ENCODE assay signal across 15 mouse cellular contexts in the genomic region with DNA sequence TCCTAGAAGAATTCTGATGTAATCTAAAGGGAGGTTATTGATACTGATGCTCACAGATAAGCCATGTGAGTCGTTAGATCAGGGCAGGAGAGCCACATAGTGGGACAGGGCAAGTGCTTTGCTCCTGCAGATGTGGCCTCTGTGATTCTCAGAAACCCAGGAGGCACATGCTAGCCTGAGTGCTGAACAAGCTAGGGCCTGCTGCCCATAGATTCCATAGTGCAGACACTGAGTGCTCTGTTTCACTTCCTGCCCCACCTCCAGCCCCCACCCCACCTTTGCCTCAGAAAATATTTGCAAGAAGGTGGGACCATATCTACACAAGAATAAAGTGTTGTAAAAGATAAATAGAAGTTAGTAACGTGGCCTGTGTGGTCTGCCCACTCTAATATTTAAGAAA.
"Had no signal": no experiment of that assay in that cellular context is flagged by ENCODE, and none has a peak within 500 bp of the region (broad histone marks: within the 10 kb centered on the region; RNA-seq: fewer than 3 reads in every experiment).

No protein-coding gene starts in this region.

- H3K27ac ChIP-seq: kidney, postnatal 0 days; liver, embryonic 12.5 days; macrophage; midbrain, embryonic 15.5 days; neural tube, embryonic 12.5 days had no signal

- DNase-seq: kidney, adult 9 months; kidney, postnatal 36 days; layer of hippocampus, adult 9-11 months; layer of hippocampus, postnatal 36 days; lung, postnatal 14 days; thymus, adult 18-20 months; thymus, postnatal 25 days had no signal

- H3K9ac ChIP-seq: liver, embryonic 12.5 days; midbrain, embryonic 15.5 days; neural tube, embryonic 12.5 days had no signal

- ATAC-seq: intestine, embryonic 16.5 days; liver, embryonic 12.5 days; midbrain, embryonic 15.5 days had no signal

- H3K4me3 ChIP-seq: liver, embryonic 12.5 days; megakaryocyte, embryonic 14.5 days; midbrain, embryonic 15.5 days; neural tube, embryonic 12.5 days had no signal

- H3K4me2 ChIP-seq: liver, embryonic 12.5 days; midbrain, embryonic 11.5 days; midbrain, embryonic 15.5 days; neural tube, embryonic 12.5 days had no signal

- H3K27me3 ChIP-seq: liver, embryonic 12.5 days; megakaryocyte, embryonic 14.5 days; midbrain, embryonic 15.5 days; neural tube, embryonic 12.5 days had no signal

- H3K9me3 ChIP-seq: liver, embryonic 12.5 days; megakaryocyte, embryonic 14.5 days; midbrain, embryonic 15.5 days; neural tube, embryonic 12.5 days had no signal

- H3K4me1 ChIP-seq: midbrain, embryonic 15.5 days; neural tube, embryonic 12.5 days had no signal
